Mouse (Mus musculus): ENCODE data around the gene Olfr1066. TPM values are rescaled to one million over a fixed set of nuclear protein-coding genes. Genes with fewer than 3 reads are reported as not detected.

The Olfr1066 gene
- polyA plus RNA-seq (2017; shearing (Covaris generic)): not detected

GRCm38 (mm10) chr2:86456169-86456568 is at the start of gene Olfr1066:
TSS of gene Olfr1066 (minus strand) at chr2:86456269.

GRCm38 (mm10) chr2:86487286-86487685 is 31.2 kb upstream of the Olfr1066 start, which contains the start of gene Olfr228:
TSS of gene Olfr228 (minus strand) at chr2:86487386.

GRCm38 (mm10) chr2:86450491-86450890 is 5.6 kb downstream of the Olfr1066 start, which contains the start of gene Olfr1065:
TSS of gene Olfr1065 (minus strand) at chr2:86450591.

GRCm38 (mm10) chr2:86426649-86427048 is 29.4 kb downstream of the Olfr1066 start, which contains the start of gene Olfr1062:
TSS of gene Olfr1062 (minus strand) at chr2:86426749.

GRCm38 (mm10) chr2:86413950-86414349 is 42.1 kb downstream of the Olfr1066 start, which contains the start of gene Olfr1061:
TSS of gene Olfr1061 (minus strand) at chr2:86414050.

Other genes starting within 250 kb of the Olfr1066 start
- not detected for gene Olfr1046, start 237.0 kb downstream of the Olfr1066 start, polyA plus RNA-seq (2017; shearing (Covaris generic))
- not detected for gene Olfr1047, start 224.9 kb downstream of the Olfr1066 start, polyA plus RNA-seq (2017; shearing (Covaris generic))
- not detected for gene Olfr1048, start 216.0 kb downstream of the Olfr1066 start, polyA plus RNA-seq (2017; shearing (Covaris generic))
- gene Olfr1049, start 197.9 kb downstream of the Olfr1066 start, polyA plus RNA-seq (2017; shearing (Covaris generic)): not detected
- gene Olfr1051, start 177.2 kb downstream of the Olfr1066 start, polyA plus RNA-seq (2017; shearing (Covaris generic)): not detected
- gene Olfr1052, start 163.8 kb downstream of the Olfr1066 start, polyA plus RNA-seq (2017; shearing (Covaris generic)): not detected
- not detected for gene Olfr1053, start 141.0 kb downstream of the Olfr1066 start, polyA plus RNA-seq (2017; shearing (Covaris generic))
- gene Olfr1054, start 120.8 kb downstream of the Olfr1066 start, polyA plus RNA-seq (2017; shearing (Covaris generic)): not detected
- gene Olfr1055, start 106.0 kb downstream of the Olfr1066 start, polyA plus RNA-seq (2017; shearing (Covaris generic)): not detected
- gene Olfr1056, start 93.8 kb downstream of the Olfr1066 start, polyA plus RNA-seq (2017; shearing (Covaris generic)): not detected
- not detected for gene Olfr1057, start 77.9 kb downstream of the Olfr1066 start, polyA plus RNA-seq (2017; shearing (Covaris generic))
- not detected for gene Olfr1058, start 67.7 kb downstream of the Olfr1066 start, polyA plus RNA-seq (2017; shearing (Covaris generic))
- not detected for gene Olfr1061, start 42.2 kb downstream of the Olfr1066 start, polyA plus RNA-seq (2017; shearing (Covaris generic))
- gene Olfr1062, start 29.5 kb downstream of the Olfr1066 start, polyA plus RNA-seq (2017; shearing (Covaris generic)): not detected
- not detected for gene Olfr1065, start 5.7 kb downstream of the Olfr1066 start, polyA plus RNA-seq (2017; shearing (Covaris generic))
- gene Olfr228, start 31.1 kb upstream of the Olfr1066 start, polyA plus RNA-seq (2017; shearing (Covaris generic)): not detected
- 0.41 TPM for gene Olfr1076, start 52.2 kb upstream of the Olfr1066 start, polyA plus RNA-seq (2017; shearing (Covaris generic))
- gene Olfr1079, start 86.2 kb upstream of the Olfr1066 start, polyA plus RNA-seq (2017; shearing (Covaris generic)): not detected
- gene Olfr1080, start 102.0 kb upstream of the Olfr1066 start, polyA plus RNA-seq (2017; shearing (Covaris generic)): 0.24 TPM
- not detected for gene Olfr1082, start 142.7 kb upstream of the Olfr1066 start, polyA plus RNA-seq (2017; shearing (Covaris generic))
- not detected for gene Olfr1084, start 183.5 kb upstream of the Olfr1066 start, polyA plus RNA-seq (2017; shearing (Covaris generic))
- not detected for gene Olfr1085, start 205.8 kb upstream of the Olfr1066 start, polyA plus RNA-seq (2017; shearing (Covaris generic))
- not detected for gene Olfr1086, start 223.8 kb upstream of the Olfr1066 start, polyA plus RNA-seq (2017; shearing (Covaris generic))
- gene Olfr1087, start 242.1 kb upstream of the Olfr1066 start, polyA plus RNA-seq (2017; shearing (Covaris generic)): not detected

Data from effector memory CD4-positive, alpha-beta T cell, adult 7 months (primary cell).